Mouse (Mus musculus): ENCODE measurements at regions not wholly inside any gene's neighbourhood (a gene's known extent, or its start where the extent isn't known, plus 50 kb on each side); places are given as distances from the start of the nearest gene placed in this dataset.
A peak's percentile ranks its signal among the peaks of the same experiment; 100 is the strongest.

- DNase-seq = no peak
Observed at GRCm38 (mm10) chr5:47115882-47116281, 867.1 kb upstream of the Slit2 start.

GRCm38 (mm10) chr5:47095703-47096102 is 887.2 kb upstream of the Slit2 start:
- DNase-seq = no peak

- no peak for DNase-seq
Observed at GRCm38 (mm10) chr5:47052942-47053341, 930.0 kb upstream of the Slit2 start.

GRCm38 (mm10) chr5:47036752-47037151 is 946.2 kb upstream of the Slit2 start:
- DNase-seq = no peak

GRCm38 (mm10) chr5:47034021-47034420 is 948.9 kb upstream of the Slit2 start:
- no peak for DNase-seq

GRCm38 (mm10) chr5:47014351-47014750 is 968.6 kb upstream of the Slit2 start:
- peak; percentile 55 for DNase-seq

GRCm38 (mm10) chr5:46992557-46992956 is 990.4 kb upstream of the Slit2 start:
- no peak for DNase-seq

- DNase-seq = no peak
Observed at GRCm38 (mm10) chr5:46986519-46986918, 996.4 kb upstream of the Slit2 start.

GRCm38 (mm10) chr5:46980326-46980725 is 1002.6 kb upstream of the Slit2 start:
- no peak for DNase-seq

- no peak for DNase-seq
Observed at GRCm38 (mm10) chr5:46968870-46969436, 1014.0 kb upstream of the Slit2 start.

GRCm38 (mm10) chr5:46960749-46961148 is 1022.2 kb upstream of the Slit2 start:
- DNase-seq = no peak

GRCm38 (mm10) chr5:46926324-46926723 is 1056.6 kb upstream of the Slit2 start:
- DNase-seq = no peak

GRCm38 (mm10) chr5:46901909-46902308 is 1044.5 kb upstream of the Lcorl start:
- no peak for DNase-seq

GRCm38 (mm10) chr5:46894037-46894436 is 1036.6 kb upstream of the Lcorl start:
- DNase-seq = no peak

GRCm38 (mm10) chr5:46883956-46884355 is 1026.5 kb upstream of the Lcorl start:
- DNase-seq = no peak

- no peak for DNase-seq
Observed at GRCm38 (mm10) chr5:46856837-46857236, 999.4 kb upstream of the Lcorl start.

- DNase-seq = no peak
Observed at GRCm38 (mm10) chr5:46845175-46845574, 987.8 kb upstream of the Lcorl start.

GRCm38 (mm10) chr5:46836810-46837209 is 979.4 kb upstream of the Lcorl start:
- no peak for DNase-seq

- no peak for DNase-seq
Observed at GRCm38 (mm10) chr5:46830797-46831618, 973.6 kb upstream of the Lcorl start.

GRCm38 (mm10) chr5:46830114-46830513 is 972.7 kb upstream of the Lcorl start:
- no peak for DNase-seq

GRCm38 (mm10) chr5:46826381-46826780 is 969.0 kb upstream of the Lcorl start:
- peak; percentile 13 for DNase-seq

- no peak for DNase-seq
Observed at GRCm38 (mm10) chr5:46824934-46825333, 967.5 kb upstream of the Lcorl start.

- DNase-seq = no peak
Observed at GRCm38 (mm10) chr5:46795102-46795501, 937.7 kb upstream of the Lcorl start.

All from adrenal gland, postnatal 25 days (tissue).